Mouse (Mus musculus): ENCODE measurements around the gene Lrrc66. TPM values are rescaled to one million over a fixed set of nuclear protein-coding genes. Genes with fewer than 3 reads are reported as not detected.

Gene Lrrc66
- total RNA-seq, 2 experiments from 2014 or later, result 0.07 TPM; not detected in 1

- intact Hi-C loops (cut with DNase I), result no loop called here
- no peak for DNase-seq
These were observed 65.4 kb downstream of the Lrrc66 start for GRCm38 (mm10) chr5:73566892-73567291.

DNA sequence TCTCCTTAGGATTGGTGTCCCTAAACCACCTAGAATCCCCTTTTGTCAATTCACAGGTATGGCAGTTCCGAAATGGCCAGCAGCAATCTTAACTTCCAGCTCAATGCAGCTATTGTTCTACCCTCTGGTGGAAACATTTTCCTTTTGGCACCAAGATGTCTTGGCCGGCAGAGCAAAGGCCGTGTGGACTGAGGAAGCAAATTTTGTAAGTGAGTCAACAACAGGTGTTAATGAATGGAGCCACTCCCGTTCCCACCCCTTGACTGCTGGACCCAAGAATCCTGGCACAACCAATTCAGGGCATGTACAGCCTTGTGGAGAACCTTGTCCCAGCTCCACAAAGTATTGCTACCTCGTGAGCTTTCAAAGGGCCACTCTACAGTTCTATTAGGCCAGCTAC, 66.2 kb downstream of the Lrrc66 start:
- DNase-seq, result no peak
- intact Hi-C loops (cut with DNase I), result no loop called here

- peak; percentile 22 to 41 for DNase-seq
- intact Hi-C loops (cut with DNase I), result no loop called here
These were observed 68.3 kb downstream of the Lrrc66 start for GRCm38 (mm10) chr5:73564038-73564437.

- no peak for DNase-seq
- intact Hi-C loops (cut with DNase I), result no loop called here
These were observed 73.6 kb downstream of the Lrrc66 start for GRCm38 (mm10) chr5:73558756-73559155.

DNA sequence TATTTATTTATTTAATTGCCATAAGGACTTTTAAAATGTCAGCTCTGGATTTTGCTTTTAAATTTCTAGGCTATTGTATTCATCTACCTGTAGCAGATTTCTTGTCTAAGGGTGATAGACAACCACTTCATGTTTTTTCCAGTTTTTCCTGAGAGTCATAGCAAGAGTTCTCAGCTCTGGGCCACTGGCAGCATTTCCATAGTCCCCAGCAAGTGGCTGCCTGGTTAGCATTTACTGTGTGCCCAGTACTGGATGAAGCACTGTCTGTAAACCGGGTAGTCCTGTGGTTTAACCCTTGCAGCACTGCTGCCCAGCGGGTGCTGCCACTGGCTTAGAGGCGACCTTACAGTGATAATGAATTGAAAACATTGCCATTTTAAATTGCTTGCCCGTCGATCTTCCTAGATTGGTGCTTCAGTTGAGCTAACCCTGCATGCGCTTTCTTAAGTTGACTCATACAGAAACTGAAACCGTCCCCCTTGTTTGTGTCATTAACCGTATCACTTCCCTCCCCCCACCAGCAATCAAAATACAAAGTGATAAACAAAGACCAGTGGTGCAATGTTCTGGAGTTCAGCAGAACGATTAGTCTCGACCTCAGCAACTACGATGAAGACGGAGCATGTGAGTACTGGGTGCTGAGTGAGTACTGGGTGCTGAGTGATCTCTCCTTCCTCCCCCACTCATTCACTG, 75.4 kb downstream of the Lrrc66 start:
- intact Hi-C loops (cut with DNase I), result no loop called here
- DNase-seq, result no peak

Other genes with a start within 250 kb of the Lrrc66 start
- not detected for gene Cwh43, start 226.5 kb downstream of the Lrrc66 start, total RNA-seq (2021)
- 10 to 100 TPM; 15.1 to 17.9 TPM for gene Dcun1d4, start 151.5 kb downstream of the Lrrc66 start, total RNA-seq (2021)
- gene Sgcb, start 15.3 kb upstream of the Lrrc66 start, total RNA-seq (2021), result 10 to 100 TPM; 78.5 to 84.3 TPM
- gene Spata18, start 18.9 kb upstream of the Lrrc66 start, total RNA-seq (2021), result 1 to 10 TPM in 1 of 2 experiments, under 1 TPM in 1; 0.90 to 1.4 TPM